Mouse (Mus musculus) adrenal gland, postnatal 4 days (tissue): ENCODE results near the gene Milr1. TPM values are rescaled to one million over a fixed set of nuclear protein-coding genes. Genes with fewer than 3 reads are reported as not detected.
"Not testable (repeated sequence)": the region's sequence is repeated elsewhere in the genome, so short reads cannot be mapped to it uniquely, and the experiment has no call there.

Experiments used
- DNase-seq, 2 experiments: peaks; one replicate each; pipeline ENCODE4 v3.0.0; 2021 to 2022; ENCODE audit warnings: low spot score in 2 of 2, mixed read lengths in 2 of 2
- total RNA-seq, 2 experiments: library from RNA; stranded (reverse); gene quantifications; 2 replicates each; pipeline ENCODE4 v1.2.3; 2021

Gene Milr1
- total RNA-seq, 2 experiments from 2014 or later, result 0.98 to 1.7 TPM

- no peak for DNase-seq
Observed at GRCm38 (mm10) chr11:106729656-106730055, 21.4 kb upstream of the Milr1 start.

DNA sequence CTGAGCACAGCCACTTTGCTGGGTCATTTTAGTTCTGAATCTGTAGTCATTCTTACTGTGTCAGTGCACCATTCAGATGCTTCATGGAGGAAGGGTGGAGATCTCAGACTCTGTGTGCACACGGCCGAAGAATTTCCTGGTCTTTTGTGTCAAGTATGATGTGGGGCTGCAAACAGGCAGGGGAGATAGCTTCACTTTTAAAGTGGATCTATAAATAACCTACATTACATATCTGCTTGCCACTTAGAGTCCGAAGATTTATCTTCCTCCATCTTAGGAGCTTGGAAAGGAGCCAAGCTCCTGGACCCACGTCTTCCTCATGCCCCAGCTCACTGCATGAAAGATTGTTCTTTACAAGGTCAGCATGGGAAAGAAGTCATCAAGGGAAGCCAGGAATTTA lies 20.3 kb upstream of the Milr1 start:
- DNase-seq, result no peak

DNA sequence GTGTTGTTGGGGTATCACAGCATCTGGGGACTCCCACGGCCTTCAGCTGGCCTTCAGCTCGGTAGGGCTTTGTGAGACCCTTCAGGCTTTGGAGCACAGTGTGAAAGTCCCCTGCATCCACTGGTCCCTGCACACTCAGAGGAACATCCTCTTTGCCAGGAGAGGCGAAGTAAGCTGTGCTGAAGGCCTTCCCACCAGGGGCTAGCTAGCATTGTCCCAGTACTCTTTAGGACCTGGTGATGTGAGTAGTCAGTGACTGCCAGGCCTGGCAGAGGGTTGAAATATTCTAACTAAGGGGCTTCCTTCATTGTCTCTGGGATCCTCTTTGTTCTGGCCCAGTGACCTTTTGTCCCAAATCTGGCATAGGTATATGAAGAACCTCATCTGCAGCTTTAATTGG lies 14.4 kb upstream of the Milr1 start:
- DNase-seq, result no peak

DNA sequence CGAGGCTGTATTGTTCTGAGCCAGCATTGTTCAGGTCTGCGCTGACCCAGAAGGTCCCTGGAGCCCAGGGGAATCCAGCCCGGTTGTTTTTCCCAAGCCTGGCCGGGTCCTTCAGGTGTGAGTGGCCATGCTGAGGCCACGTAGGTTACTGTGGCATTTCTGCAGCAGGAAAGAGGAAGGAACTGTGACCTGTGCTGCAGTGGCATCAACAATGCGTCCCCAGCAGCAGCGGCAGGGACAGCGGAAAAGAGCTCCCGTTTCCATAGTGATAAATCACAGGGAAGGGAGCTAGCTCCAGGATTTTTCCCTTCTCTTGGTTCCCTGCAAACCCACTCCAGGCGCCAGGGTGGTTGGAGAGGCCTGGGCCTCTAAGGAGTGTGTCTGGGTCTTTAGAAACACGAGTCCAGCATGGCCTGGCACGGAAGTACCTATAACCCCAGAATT lies 13.8 kb upstream of the Milr1 start:
- no peak for DNase-seq

- DNase-seq, result no peak
Observed at GRCm38 (mm10) chr11:106739116-106739515, 11.9 kb upstream of the Milr1 start.

DNA sequence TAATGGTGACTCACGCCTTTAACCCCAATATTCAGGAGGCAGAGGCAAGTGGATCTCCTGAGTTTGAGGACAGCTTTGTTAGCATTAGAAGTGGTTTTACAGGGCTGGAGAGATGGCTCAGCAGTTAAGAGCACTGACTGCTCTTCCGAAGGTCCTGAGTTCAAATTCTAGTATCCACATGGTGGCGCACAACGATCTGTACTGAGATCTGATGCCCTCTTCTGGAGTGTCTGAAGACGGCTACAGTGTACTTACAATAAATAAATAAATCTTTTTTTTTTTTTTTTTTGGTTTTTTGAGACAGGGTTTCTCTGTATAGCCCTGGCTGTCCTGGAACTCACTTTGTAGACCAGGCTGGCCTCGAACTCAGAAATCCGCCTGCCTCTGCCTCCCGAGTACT lies 10.3 kb upstream of the Milr1 start:
- not testable (repeated sequence) for DNase-seq

- no peak for DNase-seq
Observed at GRCm38 (mm10) chr11:106741232-106741631, 9.8 kb upstream of the Milr1 start.

- DNase-seq, result no peak
Observed at GRCm38 (mm10) chr11:106741826-106742225, 9.2 kb upstream of the Milr1 start.

GRCm38 (mm10) chr11:106742388-106742841 lies 8.6 kb upstream of the Milr1 start:
- DNase-seq, result no peak

DNA sequence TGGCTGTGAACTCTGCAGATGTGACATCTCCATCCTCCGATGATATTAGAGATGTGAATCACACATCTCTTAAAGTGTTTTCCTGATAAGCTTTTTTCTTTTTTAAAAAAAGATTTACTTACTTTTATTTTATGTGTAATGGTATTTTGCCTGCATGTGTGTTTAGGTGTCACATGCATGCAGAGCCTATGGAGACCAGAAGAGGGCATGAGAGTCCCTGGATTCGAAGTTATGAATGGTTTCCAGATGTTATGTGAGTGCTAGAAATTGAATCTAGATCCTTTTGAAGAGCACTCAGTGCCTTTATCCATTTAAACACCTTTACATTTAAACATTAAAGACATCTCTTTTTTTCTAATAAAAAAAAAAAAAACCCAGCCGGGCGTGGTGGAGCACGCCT lies 6.1 kb upstream of the Milr1 start:
- no peak for DNase-seq

GRCm38 (mm10) chr11:106749557-106750120 lies 1.4 kb upstream of the Milr1 start:
- not testable (repeated sequence) for DNase-seq

GRCm38 (mm10) chr11:106750121-106750751 lies 790 bp upstream of the Milr1 start, which contains the start of gene Pecam1:
Gene Pecam1 (minus strand): TSS chr11:106750628.
- DNase-seq, result no peak

GRCm38 (mm10) chr11:106752103-106752502 lies 1.1 kb downstream of the Milr1 start:
- no peak for DNase-seq

DNA sequence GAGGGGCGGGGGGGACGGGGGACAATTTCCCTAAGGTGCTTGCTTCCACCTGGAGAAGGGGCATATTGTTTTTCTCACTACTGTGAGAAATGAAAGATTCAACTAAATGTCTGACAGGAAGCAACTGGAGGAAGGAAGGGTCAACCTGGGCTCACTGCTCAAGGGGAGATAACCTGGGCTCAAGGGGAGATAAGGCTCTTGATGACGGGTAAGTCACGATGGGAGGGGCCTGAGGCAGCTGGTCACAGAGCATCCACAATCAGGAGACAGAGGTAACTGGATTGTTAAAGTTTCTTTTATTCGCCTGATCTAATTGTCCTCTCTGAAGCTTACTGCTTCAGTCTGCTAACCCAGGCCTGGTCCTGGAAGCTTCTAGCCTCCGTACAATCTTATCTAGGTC lies 2.3 kb downstream of the Milr1 start:
- DNase-seq, result no peak

DNA sequence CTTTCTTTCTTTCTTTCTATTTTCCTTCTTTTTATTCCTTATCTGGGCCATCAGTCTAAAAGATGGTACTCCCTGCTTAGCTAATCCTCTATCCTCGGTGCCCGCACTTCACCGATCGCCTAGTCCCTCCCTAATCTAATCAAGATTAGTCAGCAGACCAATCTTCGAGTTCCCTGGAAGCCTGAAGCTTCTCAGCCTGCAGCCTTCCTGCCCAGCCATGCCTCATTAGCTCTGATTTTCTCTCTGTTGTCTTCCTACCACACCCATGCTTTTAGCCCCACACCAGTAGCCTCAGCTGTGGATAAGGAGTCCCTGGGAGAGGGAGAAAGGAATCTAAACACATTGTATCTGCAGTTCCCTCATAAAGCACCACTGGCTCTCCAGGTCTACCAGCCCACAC lies 4.6 kb downstream of the Milr1 start:
- DNase-seq, result no peak

GRCm38 (mm10) chr11:106759028-106759427 lies 8.0 kb downstream of the Milr1 start:
- no peak for DNase-seq

GRCm38 (mm10) chr11:106760511-106760910 lies 9.5 kb downstream of the Milr1 start:
- no peak for DNase-seq

GRCm38 (mm10) chr11:106762139-106762799 lies 11.2 kb downstream of the Milr1 start:
- no peak for DNase-seq

- no peak for DNase-seq
Observed at GRCm38 (mm10) chr11:106762800-106763185, 11.8 kb downstream of the Milr1 start.

DNA sequence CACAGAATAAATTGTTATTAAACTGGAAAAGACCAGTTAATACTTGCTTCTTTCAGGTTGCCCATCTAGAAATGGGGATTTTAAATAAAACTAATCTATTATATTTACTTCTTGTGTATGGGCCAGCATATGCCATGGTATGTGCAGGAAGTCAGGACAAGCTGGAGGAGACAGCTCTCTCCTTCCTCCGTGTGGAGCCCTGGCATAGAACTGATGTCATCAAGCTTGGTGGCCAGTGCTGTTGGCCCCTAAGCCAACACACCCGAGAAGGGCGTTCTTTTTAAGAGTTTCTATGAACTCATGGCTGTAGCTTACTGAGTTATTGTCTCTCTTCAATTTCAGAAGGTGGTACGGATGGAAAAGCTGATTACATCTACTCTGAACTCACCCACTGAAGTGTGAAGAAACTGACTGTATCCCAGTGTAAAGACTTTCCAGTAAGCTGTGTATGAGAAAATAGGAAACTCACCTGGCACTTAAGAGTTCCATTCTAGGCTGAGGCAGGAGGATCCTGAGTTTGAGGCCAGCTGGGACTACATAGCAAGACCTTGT lies 15.7 kb downstream of the Milr1 start:
- DNase-seq, result no peak

DNA sequence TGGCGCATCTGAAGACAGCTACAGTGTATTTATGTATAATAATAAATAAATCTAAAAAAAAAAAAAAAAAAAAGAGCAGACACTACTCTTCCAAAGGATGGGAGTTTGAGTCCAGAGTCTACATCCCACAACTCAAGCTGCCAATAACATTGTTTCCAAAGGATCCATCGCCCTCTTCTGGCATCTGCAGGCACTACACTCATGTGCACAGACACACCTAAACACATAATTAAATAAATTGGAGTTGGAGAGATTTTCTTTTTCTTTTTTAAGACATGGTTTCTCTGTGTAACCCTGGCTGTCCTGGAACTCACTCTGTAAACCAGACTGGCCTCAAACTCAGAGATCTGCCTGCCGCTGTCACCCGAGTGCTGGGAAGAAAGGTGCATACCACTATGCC lies 16.5 kb downstream of the Milr1 start:
- no peak for DNase-seq
